Mouse (Mus musculus) lung, postnatal 0 days (tissue): ENCODE measurements around the gene Sdhc. TPM values are rescaled to one million over a fixed set of nuclear protein-coding genes. Genes with fewer than 3 reads are reported as not detected.

Experiments
- ATAC-seq: fragments of 200-750 bp; cut with Nextera tagmentation; 2 replicates; pipeline ENCODE4 v1.8.0; 2017; ENCODE audit warnings: moderate library complexity
- DNase-seq: peaks from one replicate; pipeline ENCODE4 v3.0.0-alpha.2; 2016; ENCODE audit warnings: low spot score
- H3K27ac ChIP-seq: fragments of 300-500 bp; sonication (generic); 2 replicates; pipeline ENCODE4 v1.5.1; 2014; ENCODE audit warnings: antibody characterized with exemption, mild to moderate bottlenecking, low read length, mixed read lengths
- H3K27me3 ChIP-seq: fragments of 300-500 bp; sonication (generic); replicated peaks from 2 replicates; pipeline ENCODE4 v1.6.1; 2014; ENCODE audit warnings: low read length, mixed read lengths; ENCODE audit not compliant: insufficient read depth
- H3K36me3 ChIP-seq: fragments of 300-500 bp; sonication (generic); 2 replicates; pipeline ENCODE4 v1.6.1; 2014; ENCODE audit warnings: low read length, mixed read lengths; ENCODE audit not compliant: insufficient read depth
- H3K4me1 ChIP-seq: fragments of 300-500 bp; sonication (generic); 2 replicates; pipeline ENCODE4 v1.6.1; 2014; ENCODE audit warnings: antibody characterized with exemption, low read depth, low read length, mixed read lengths; ENCODE audit not compliant: insufficient read depth
- H3K4me2 ChIP-seq: fragments of 300-500 bp; sonication (generic); replicated peaks from 2 replicates; pipeline ENCODE4 v1.6.1; 2014; ENCODE audit warnings: low read depth, mild to moderate bottlenecking, low read length, moderate library complexity, mixed read lengths
- H3K4me3 ChIP-seq: fragments of 300-500 bp; sonication (generic); 2 replicates; pipeline ENCODE4 v1.5.1; 2014; ENCODE audit warnings: low read depth, low read length
- H3K9ac ChIP-seq: fragments of 300-500 bp; sonication (generic); replicated peaks from 2 replicates; pipeline ENCODE4 v1.6.1; 2014; ENCODE audit warnings: low read depth, mild to moderate bottlenecking
- H3K9me3 ChIP-seq: fragments of 300-500 bp; sonication (generic); 2 replicates; pipeline ENCODE4 v1.6.1; 2016; ENCODE audit warnings: low read length, mixed read lengths
- CTCF ChIP-seq: IDR thresholded peaks from 2 replicates; pipeline ENCODE4 v1.5.1; 2016; ENCODE audit warnings: antibody characterized with exemption, mild to moderate bottlenecking
- EP300 ChIP-seq: IDR thresholded peaks from 2 replicates; pipeline ENCODE4 v1.6.1; 2016; ENCODE audit warnings: antibody characterized with exemption, mild to moderate bottlenecking, control low read depth
- WGBS: fragments of 180-500 bp; shearing (Covaris S2); extraction: QIAGEN DNeasy Blood & Tissue Kit; methylation state at CpG from one replicate; pipeline ENCODE4 v1.1.7; 2014; 5-methylcytosine and 5-hydroxymethylcytosine counted together
- polyA plus RNA-seq: library from polyadenylated mRNA; unstranded; fragments of >200 nt; fragmentation: Nextera tagmentation; extraction: Ambion mirVana; gene quantifications from 2 replicates; pipeline ENCODE4 v1.2.1, GENCODE M21; 2015

The Sdhc gene
- polyA plus RNA-seq, 1 experiment from 2014 or later, result 157 TPM

DNA sequence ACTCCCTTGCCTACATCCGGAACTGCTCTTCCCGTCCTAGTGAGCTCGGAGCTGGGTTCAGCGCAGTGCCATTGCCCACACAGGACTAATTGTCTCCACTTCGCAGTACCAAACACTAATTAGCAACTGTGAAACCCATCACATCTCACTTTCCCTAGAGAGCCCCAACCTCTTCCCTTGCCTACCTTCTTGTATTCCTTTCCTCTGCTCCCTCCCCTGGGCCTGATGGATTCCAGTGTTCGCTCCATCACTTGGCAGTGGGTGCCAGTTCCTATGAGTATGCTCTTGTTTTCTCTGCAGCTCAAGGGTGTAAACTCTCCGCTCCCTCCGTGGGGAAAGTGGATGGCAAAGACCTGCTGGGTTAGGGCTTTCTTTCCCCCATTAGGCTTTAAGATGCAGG is 35.3 kb upstream of the Sdhc start:
- H3K4me1 ChIP-seq, result peaks cover 11% of the 10 kb centered on the region
- ATAC-seq (no peak), DNase-seq (no peak)
- H3K9me3 ChIP-seq, result no peaks in the 10 kb centered on the region
- H3K4me3 ChIP-seq, result no peak overlapping the region
- no peak overlapping the region for H3K9ac ChIP-seq
- no peak overlapping the region for H3K27ac ChIP-seq
- no peaks in the 10 kb centered on the region for H3K27me3 ChIP-seq
- H3K4me2 ChIP-seq, result no peak overlapping the region
- 49% methylated on average over 8 of the region's 8 CpGs for WGBS
- no peaks in the 10 kb centered on the region for H3K36me3 ChIP-seq
- no peak for TF ChIP-seq EP300

DNA sequence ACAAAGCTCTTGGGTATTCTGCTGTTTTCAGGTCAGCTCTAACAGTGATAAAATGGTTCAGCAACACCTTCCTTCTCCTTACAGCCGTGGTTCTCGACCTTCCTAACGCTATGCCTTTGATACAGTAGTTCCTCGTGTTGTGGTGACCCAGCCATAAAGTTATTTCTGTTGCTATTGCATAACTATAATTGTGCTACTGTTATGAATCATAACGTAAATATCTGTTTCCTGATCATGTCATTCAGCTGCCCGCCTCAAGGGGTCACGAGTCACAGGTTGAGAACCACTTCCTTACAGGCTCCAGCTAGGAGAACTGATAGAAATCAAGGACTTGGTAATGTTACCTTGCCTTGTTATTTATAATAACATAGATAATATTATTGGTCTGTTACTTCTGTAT is 33.9 kb upstream of the Sdhc start:
- TF ChIP-seq CTCF (peak; percentile 62), EP300 (peak; percentile 88)
- Histone ChIP-seq H3K4me1 (peaks cover 9% of the 10 kb centered on the region), H3K4me2 (no peak overlapping the region), H3K4me3 (no peak overlapping the region), H3K9me3 (no peaks in the 10 kb centered on the region), H3K36me3 (no peaks in the 10 kb centered on the region), H3K27ac (peak overlapping the region; percentile 48; the same call in 1 of the 2 replicates), H3K9ac (no peak overlapping the region), H3K27me3 (no peaks in the 10 kb centered on the region)
- ATAC-seq (peak; percentile 84), DNase-seq (peak; percentile 84)
- 24% methylated on average over 7 of the region's 7 CpGs for WGBS

DNA sequence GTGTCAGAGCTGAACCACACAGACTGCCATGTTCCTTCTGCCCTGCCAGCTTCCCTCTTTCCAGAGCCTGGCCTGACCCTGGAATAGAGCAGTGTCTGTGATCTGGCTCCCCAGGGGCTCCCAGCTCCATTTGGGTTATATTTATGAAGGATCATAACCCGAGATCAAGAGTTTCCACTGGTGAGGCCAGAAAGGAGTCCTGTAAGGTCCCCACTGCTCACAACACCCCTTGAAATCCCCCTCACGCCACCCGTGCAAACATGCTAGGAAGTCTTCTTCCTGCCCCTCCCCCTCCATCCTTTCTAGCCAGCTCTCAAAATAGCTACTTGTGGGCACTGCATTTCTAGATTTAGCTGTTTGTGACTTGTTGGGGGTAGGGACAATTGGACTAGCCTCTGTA is 33.2 kb upstream of the Sdhc start:
- Histone ChIP-seq H3K9me3 (no peaks in the 10 kb centered on the region), H3K9ac (no peak overlapping the region), H3K4me3 (no peak overlapping the region), H3K4me1 (peaks cover 7% of the 10 kb centered on the region; the same call in 1 of the 2 replicates), H3K4me2 (no peak overlapping the region), H3K27me3 (no peaks in the 10 kb centered on the region), H3K27ac (no peak overlapping the region), H3K36me3 (no peaks in the 10 kb centered on the region)
- ATAC-seq (0 out of 2 replicates have a peak, but pooled peaks have one; percentile 16), DNase-seq (no peak)
- WGBS, result 30% methylated on average over 3 of the region's 3 CpGs
- TF ChIP-seq EP300 (no peak), CTCF (no peak)

DNA sequence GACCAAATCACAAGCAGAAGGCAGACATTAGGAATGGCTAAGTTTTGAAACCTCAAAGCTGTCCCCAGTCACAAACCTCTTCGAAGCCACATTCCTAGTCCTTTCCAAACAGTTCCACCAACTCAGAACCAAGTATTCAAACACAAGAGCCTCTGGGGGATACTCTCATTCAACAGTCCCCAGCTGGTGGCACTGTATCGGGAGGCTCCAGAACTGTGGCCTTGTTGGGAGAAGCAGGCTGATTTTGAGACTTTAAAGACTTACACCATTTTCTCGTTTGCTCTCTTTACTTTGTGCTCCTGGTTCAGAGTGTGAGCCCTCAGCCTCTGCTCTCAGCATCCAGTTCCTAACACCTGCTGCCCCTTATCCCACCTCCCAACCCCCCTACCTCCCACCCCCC is 32.6 kb upstream of the Sdhc start:
- Histone ChIP-seq H3K4me3 (no peak overlapping the region), H3K36me3 (no peaks in the 10 kb centered on the region), H3K27me3 (no peaks in the 10 kb centered on the region), H3K4me1 (peaks cover 7% of the 10 kb centered on the region; the same call in 1 of the 2 replicates), H3K27ac (no peak overlapping the region), H3K4me2 (no peak overlapping the region), H3K9me3 (no peaks in the 10 kb centered on the region), H3K9ac (no peak overlapping the region)
- 76% methylated on average over 3 of the region's 3 CpGs for WGBS
- ATAC-seq (no peak), DNase-seq (no peak)
- TF ChIP-seq CTCF (no peak), EP300 (no peak)

DNA sequence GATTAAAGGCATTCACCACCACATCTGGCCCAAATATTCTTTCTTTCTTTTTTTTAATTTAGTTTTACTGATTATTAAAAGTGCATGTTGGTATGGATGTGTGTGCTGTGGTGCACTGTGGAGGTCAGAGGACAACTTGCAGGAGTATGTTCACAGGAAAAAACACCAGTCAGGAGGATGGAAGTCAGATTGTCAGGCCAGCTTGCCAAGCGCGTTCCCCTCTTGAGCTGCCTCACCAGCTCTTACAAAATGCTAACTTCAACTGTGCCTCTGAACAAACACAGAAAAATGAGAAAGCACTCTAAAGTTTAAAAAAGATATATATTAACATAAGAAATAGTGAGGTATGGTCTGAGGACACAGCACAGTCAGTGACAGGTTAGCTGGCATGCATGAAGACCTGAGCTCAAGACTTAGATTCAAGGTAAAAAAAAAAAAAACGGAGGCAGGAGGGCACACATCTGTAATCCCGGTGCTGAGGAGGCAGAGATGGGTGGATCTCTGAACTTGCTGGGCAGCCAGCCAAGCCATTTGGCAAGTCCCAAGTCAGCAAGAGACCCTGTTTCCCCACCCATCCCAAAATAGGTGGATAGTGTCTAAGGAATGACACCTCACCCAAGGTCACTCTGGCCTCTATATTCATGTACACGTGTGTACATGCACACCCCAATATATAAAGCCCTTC is 29.2 kb upstream of the Sdhc start:
- Histone ChIP-seq H3K27me3 (no peaks in the 10 kb centered on the region), H3K36me3 (no peaks in the 10 kb centered on the region), H3K9me3 (no peaks in the 10 kb centered on the region), H3K27ac (no peak overlapping the region), H3K4me3 (no peak overlapping the region), H3K9ac (no peak overlapping the region), H3K4me1 (peaks cover 7% of the 10 kb centered on the region; the same call in 1 of the 2 replicates), H3K4me2 (no peak overlapping the region)
- ATAC-seq (no peak), DNase-seq (no peak)
- 45% methylated on average over 5 of the region's 5 CpGs for WGBS
- TF ChIP-seq CTCF (no peak), EP300 (no peak)

DNA sequence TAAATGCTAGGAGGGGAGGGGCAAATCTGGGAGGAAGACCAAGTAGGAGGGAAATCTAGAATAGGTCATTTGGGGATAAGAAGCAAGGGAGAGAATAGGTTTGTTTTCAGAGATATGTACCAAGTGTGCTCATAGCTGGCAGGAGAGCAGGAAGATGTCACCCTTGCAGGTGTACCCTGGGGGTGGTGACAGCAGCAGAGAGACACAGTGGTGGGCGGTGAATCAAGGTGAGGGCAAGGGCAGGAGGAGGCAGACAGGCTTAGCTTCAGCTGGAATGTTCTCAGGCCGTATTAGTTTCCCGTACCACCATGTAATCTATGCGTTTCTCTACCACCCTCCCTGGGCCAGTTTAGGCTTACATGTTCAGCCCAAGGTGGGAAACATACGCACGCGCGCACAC is 22.4 kb upstream of the Sdhc start:
- Histone ChIP-seq H3K27ac (no peak overlapping the region), H3K4me2 (no peak overlapping the region), H3K36me3 (no peaks in the 10 kb centered on the region), H3K27me3 (no peaks in the 10 kb centered on the region), H3K4me3 (no peak overlapping the region), H3K4me1 (no peaks in the 10 kb centered on the region), H3K9me3 (no peaks in the 10 kb centered on the region), H3K9ac (no peak overlapping the region)
- ATAC-seq (no peak), DNase-seq (no peak)
- 94% methylated on average over 8 of the region's 8 CpGs for WGBS
- no peak for TF ChIP-seq EP300
- TF ChIP-seq CTCF, result no peak
